Mouse (Mus musculus): Measurements from ENCODE around the gene Fam155a. TPM values are rescaled to one million over a fixed set of nuclear protein-coding genes. Genes with fewer than 3 reads are reported as not detected.

Fam155a gene
- polyA plus RNA-seq, 1 experiment from 2014 or later: 30.3 TPM

DNA sequence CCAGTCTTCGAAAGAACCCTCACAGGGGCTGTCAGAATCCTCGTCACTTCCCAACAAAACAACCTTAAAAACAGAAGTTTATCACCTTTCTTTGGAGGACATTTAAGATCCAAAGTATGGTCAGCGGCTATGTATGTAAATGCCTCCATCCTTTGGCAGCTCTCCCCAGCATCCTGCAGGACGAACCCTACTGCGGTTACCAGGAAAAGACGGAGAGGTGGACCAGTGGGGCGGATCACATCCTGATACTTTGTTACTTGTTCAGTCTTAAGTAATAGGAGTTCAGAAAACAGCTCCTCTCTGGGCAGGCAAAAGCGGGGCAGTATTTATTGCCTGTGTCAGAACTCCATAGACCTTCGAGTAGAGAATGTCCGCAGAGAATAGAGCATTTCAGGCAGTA lies 335.5 kb downstream of the Fam155a start:
- Histone ChIP-seq H3K4me1 (ENCODE audit: control insufficient read depth, insufficient read depth, low read depth, low read length) (no peaks in the 10 kb centered on the region), H3K9me3 (ENCODE audit: control insufficient read depth, low read length) (no peaks in the 10 kb centered on the region), H3K27ac (ENCODE audit: low read depth, low read length) (no peak overlapping the region), H3K27me3 (replicated peaks; ENCODE audit: control insufficient read depth, insufficient read depth, low read length) (no peaks in the 10 kb centered on the region), H3K36me3 (ENCODE audit: control insufficient read depth, insufficient read depth, low read length) (no peaks in the 10 kb centered on the region), H3K9ac (ENCODE audit: low read depth, low read length) (no peak overlapping the region), H3K4me3 (ENCODE audit: low read length) (no peak overlapping the region), H3K4me2 (ENCODE audit: low read length) (no peak overlapping the region)
- WGBS: 48% methylated on average over 10 of the region's 10 CpGs
- ATAC-seq: no peak

- no peak overlapping the region for H3K4me3 ChIP-seq (ENCODE audit: low read length)
- no peaks in the 10 kb centered on the region for H3K4me1 ChIP-seq (ENCODE audit: control insufficient read depth, insufficient read depth, low read depth, low read length)
- H3K4me2 ChIP-seq (ENCODE audit: low read length): no peak overlapping the region
- H3K9ac ChIP-seq (ENCODE audit: low read depth, low read length): no peak overlapping the region
- no peak overlapping the region for H3K27ac ChIP-seq (ENCODE audit: low read depth, low read length)
- no peak for ATAC-seq
- H3K9me3 ChIP-seq (ENCODE audit: control insufficient read depth, low read length): no peaks in the 10 kb centered on the region
- no peaks in the 10 kb centered on the region for H3K36me3 ChIP-seq (ENCODE audit: control insufficient read depth, insufficient read depth, low read length)
- WGBS: 74% methylated on average over 11 of the region's 11 CpGs
- no peaks in the 10 kb centered on the region for H3K27me3 ChIP-seq (replicated peaks; ENCODE audit: control insufficient read depth, insufficient read depth, low read length)
These were observed 338.2 kb downstream of the Fam155a start for GRCm38 (mm10) chr8:9432635-9433372.

GRCm38 (mm10) chr8:9428846-9429245 lies 342.1 kb downstream of the Fam155a start:
- H3K4me1 ChIP-seq (ENCODE audit: control insufficient read depth, insufficient read depth, low read depth, low read length): no peaks in the 10 kb centered on the region
- H3K9me3 ChIP-seq (ENCODE audit: control insufficient read depth, low read length): no peaks in the 10 kb centered on the region
- H3K27me3 ChIP-seq (replicated peaks; ENCODE audit: control insufficient read depth, insufficient read depth, low read length): no peaks in the 10 kb centered on the region
- WGBS: 74% methylated on average over 4 of the region's 4 CpGs
- no peak for ATAC-seq
- H3K27ac ChIP-seq (ENCODE audit: low read depth, low read length): no peak overlapping the region
- no peak overlapping the region for H3K4me3 ChIP-seq (ENCODE audit: low read length)
- no peak overlapping the region for H3K4me2 ChIP-seq (ENCODE audit: low read length)
- H3K36me3 ChIP-seq (ENCODE audit: control insufficient read depth, insufficient read depth, low read length): no peaks in the 10 kb centered on the region
- no peak overlapping the region for H3K9ac ChIP-seq (ENCODE audit: low read depth, low read length)

- Histone ChIP-seq H3K36me3 (ENCODE audit: control insufficient read depth, insufficient read depth, low read length) (no peaks in the 10 kb centered on the region), H3K4me1 (ENCODE audit: control insufficient read depth, insufficient read depth, low read depth, low read length) (no peaks in the 10 kb centered on the region), H3K27ac (ENCODE audit: low read depth, low read length) (no peak overlapping the region), H3K4me3 (ENCODE audit: low read length) (no peak overlapping the region), H3K9me3 (ENCODE audit: control insufficient read depth, low read length) (no peaks in the 10 kb centered on the region), H3K4me2 (ENCODE audit: low read length) (no peak overlapping the region), H3K27me3 (replicated peaks; ENCODE audit: control insufficient read depth, insufficient read depth, low read length) (no peaks in the 10 kb centered on the region), H3K9ac (ENCODE audit: low read depth, low read length) (no peak overlapping the region)
- no peak for ATAC-seq
- 72% methylated on average over 2 of the region's 2 CpGs for WGBS
These were observed 346.9 kb downstream of the Fam155a start for GRCm38 (mm10) chr8:9424069-9424468.

DNA sequence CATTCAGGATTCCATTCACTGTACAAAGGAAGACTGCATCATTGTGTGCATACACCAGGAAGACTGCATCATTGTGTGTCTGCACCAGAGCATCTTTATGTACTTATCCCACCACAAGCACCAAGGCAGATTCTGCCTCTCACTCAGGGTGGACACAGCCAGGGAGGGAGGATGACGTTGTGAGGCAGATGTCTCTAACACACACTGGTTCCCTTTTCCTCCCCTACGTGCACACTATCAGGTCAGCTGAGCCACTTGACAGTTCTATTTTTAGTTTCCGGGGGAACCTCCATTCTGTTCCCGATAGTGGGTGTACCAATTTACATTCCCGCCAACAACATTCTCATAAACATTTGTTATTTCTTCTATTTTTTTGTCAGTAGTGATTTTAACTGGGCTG lies 347.4 kb downstream of the Fam155a start:
- Histone ChIP-seq H3K4me2 (ENCODE audit: low read length) (no peak overlapping the region), H3K27ac (ENCODE audit: low read depth, low read length) (no peak overlapping the region), H3K9me3 (ENCODE audit: control insufficient read depth, low read length) (no peaks in the 10 kb centered on the region), H3K4me3 (ENCODE audit: low read length) (no peak overlapping the region), H3K36me3 (ENCODE audit: control insufficient read depth, insufficient read depth, low read length) (no peaks in the 10 kb centered on the region), H3K27me3 (replicated peaks; ENCODE audit: control insufficient read depth, insufficient read depth, low read length) (no peaks in the 10 kb centered on the region), H3K4me1 (ENCODE audit: control insufficient read depth, insufficient read depth, low read depth, low read length) (no peaks in the 10 kb centered on the region), H3K9ac (ENCODE audit: low read depth, low read length) (no peak overlapping the region)
- WGBS: 53% methylated on average over 5 of the region's 5 CpGs
- ATAC-seq: 0 out of 2 replicates have a peak, but pooled peaks have one; percentile 43

DNA sequence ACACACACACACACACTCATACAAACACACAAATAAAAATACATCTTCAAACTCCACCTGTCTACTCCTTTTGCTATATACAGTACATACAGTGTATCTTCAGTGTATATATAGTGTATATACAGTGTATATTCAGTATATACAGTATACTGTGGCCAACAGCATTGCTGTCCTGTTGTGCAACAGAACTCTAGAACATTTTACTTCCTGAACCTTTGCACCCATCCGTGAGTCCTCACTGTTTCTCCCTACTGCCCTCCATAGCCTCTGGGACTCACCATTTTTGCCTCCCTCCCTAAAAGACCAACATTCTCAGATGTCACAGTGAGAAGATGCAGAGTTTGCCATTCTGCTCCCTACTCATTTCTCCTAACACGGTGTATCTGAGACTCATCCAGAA lies 347.8 kb downstream of the Fam155a start:
- Histone ChIP-seq H3K27me3 (replicated peaks; ENCODE audit: control insufficient read depth, insufficient read depth, low read length) (no peaks in the 10 kb centered on the region), H3K4me3 (ENCODE audit: low read length) (no peak overlapping the region), H3K4me1 (ENCODE audit: control insufficient read depth, insufficient read depth, low read depth, low read length) (no peaks in the 10 kb centered on the region), H3K9me3 (ENCODE audit: control insufficient read depth, low read length) (no peaks in the 10 kb centered on the region), H3K4me2 (ENCODE audit: low read length) (no peak overlapping the region), H3K27ac (ENCODE audit: low read depth, low read length) (no peak overlapping the region), H3K9ac (ENCODE audit: low read depth, low read length) (no peak overlapping the region), H3K36me3 (ENCODE audit: control insufficient read depth, insufficient read depth, low read length) (no peaks in the 10 kb centered on the region)
- peak; percentile 12; the same call in 1 of the 2 replicates for ATAC-seq
- WGBS: 79% methylated on average over 2 of the region's 2 CpGs

DNA sequence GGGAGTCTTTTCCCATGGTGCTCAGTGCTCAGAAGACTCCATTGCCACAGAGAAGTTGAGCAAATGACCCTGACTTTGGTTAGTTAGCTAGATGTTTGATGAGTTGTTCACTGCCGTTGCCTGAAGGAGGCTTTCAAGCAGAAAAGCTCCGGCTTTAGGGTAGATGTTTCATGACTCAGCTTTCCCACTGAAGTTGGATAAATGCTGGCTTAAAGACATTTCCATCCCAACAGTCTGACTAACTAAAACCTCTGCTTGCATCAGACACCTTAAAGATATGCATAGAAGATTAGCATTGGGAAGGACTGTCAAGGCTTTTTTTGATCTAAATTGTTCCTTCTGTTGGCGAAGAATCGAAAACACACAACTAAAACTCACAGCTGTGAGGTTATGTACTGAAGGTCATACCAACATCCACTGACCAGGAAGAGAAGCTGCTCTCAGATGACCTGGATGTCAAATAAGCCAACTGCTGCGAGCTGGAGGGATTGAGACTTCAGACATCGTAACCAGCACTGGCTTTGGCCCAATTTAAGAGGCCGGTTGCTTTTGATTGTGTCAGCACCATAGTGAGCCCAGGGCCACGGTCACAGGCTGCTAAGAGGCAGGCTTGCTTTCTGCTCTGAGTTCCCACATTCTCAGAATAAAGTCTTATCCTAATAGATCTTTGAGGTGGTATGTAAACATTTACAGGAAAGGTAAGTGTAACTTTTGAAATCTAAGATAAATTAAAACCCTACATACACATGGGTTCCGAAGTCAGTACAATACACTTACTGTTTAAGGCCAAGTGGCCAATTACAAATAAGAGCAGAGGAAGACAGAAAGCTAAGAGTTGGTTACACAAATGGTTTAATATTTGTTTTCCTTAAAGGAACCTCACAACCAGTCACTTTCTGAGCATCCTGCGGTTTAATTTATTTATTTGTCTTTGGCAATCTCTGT lies 351.8 kb downstream of the Fam155a start:
- H3K4me1 ChIP-seq (ENCODE audit: control insufficient read depth, insufficient read depth, low read depth, low read length): no peaks in the 10 kb centered on the region
- no peaks in the 10 kb centered on the region for H3K9me3 ChIP-seq (ENCODE audit: control insufficient read depth, low read length)
- H3K4me2 ChIP-seq (ENCODE audit: low read length): no peak overlapping the region
- no peak overlapping the region for H3K9ac ChIP-seq (ENCODE audit: low read depth, low read length)
- no peak overlapping the region for H3K27ac ChIP-seq (ENCODE audit: low read depth, low read length)
- H3K27me3 ChIP-seq (replicated peaks; ENCODE audit: control insufficient read depth, insufficient read depth, low read length): no peaks in the 10 kb centered on the region
- no peak overlapping the region for H3K4me3 ChIP-seq (ENCODE audit: low read length)
- WGBS: 73% methylated on average over 10 of the region's 10 CpGs
- no peaks in the 10 kb centered on the region for H3K36me3 ChIP-seq (ENCODE audit: control insufficient read depth, insufficient read depth, low read length)
- ATAC-seq: no peak

DNA sequence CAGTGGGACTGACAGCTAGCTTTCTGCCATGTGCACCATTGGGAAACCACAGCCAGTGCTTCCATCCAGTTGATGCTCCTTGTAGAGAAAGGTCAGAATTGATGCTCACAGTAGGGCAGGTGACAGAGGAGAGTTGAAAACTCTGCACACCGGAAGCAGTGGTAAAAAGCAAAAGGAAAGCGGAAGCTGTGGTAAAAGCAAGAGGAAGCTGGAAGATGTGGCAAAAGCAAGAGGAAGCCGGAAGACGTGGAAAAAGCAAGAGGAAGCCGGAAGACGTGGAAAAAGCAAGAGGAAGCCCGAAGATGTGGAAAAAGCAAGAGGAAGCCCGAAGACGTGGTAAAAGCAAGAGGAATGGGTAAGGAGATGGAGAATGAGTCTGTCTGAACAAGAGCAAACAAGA lies 354.8 kb downstream of the Fam155a start:
- WGBS: 90% methylated on average over 9 of the region's 9 CpGs
- H3K9ac ChIP-seq (ENCODE audit: low read depth, low read length): no peak overlapping the region

DNA sequence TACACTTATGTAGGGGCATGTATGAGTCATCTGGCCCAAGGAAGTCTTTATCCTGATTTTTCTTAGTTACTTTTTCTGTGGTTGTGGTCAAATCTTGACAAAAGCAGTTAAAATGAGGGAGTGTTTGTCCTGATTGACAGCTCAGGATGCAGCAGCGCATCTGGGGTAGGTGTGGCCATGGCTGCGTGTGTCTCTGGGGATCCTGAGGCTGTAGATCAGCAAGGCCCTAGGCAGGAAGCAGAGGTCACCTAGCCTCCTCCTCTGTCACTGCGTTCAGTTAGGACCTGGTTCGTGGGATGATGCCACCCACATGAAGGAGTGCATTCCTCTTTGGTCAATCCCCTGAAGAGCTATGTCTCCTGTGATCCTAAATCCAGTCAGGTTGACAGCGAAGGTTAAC lies 362.5 kb downstream of the Fam155a start:
- WGBS: 70% methylated on average over 5 of the region's 5 CpGs

More for the DNA sequence above, 354.8 kb downstream of the Fam155a start:
- no peak for ATAC-seq
- no peak overlapping the region for H3K4me2 ChIP-seq (ENCODE audit: low read length)
- no peaks in the 10 kb centered on the region for H3K9me3 ChIP-seq (ENCODE audit: control insufficient read depth, low read length)
- no peak overlapping the region for H3K27ac ChIP-seq (ENCODE audit: low read depth, low read length)
- H3K4me3 ChIP-seq (ENCODE audit: low read length): no peak overlapping the region
- no peaks in the 10 kb centered on the region for H3K4me1 ChIP-seq (ENCODE audit: control insufficient read depth, insufficient read depth, low read depth, low read length)
- no peaks in the 10 kb centered on the region for H3K27me3 ChIP-seq (replicated peaks; ENCODE audit: control insufficient read depth, insufficient read depth, low read length)
- H3K36me3 ChIP-seq (ENCODE audit: control insufficient read depth, insufficient read depth, low read length): no peaks in the 10 kb centered on the region

More for the DNA sequence above, 362.5 kb downstream of the Fam155a start:
- Histone ChIP-seq H3K27me3 (replicated peaks; ENCODE audit: control insufficient read depth, insufficient read depth, low read length) (no peaks in the 10 kb centered on the region), H3K4me2 (ENCODE audit: low read length) (no peak overlapping the region), H3K4me1 (ENCODE audit: control insufficient read depth, insufficient read depth, low read depth, low read length) (no peaks in the 10 kb centered on the region), H3K9me3 (ENCODE audit: control insufficient read depth, low read length) (no peaks in the 10 kb centered on the region), H3K36me3 (ENCODE audit: control insufficient read depth, insufficient read depth, low read length) (no peaks in the 10 kb centered on the region), H3K27ac (ENCODE audit: low read depth, low read length) (no peak overlapping the region), H3K4me3 (ENCODE audit: low read length) (no peak overlapping the region), H3K9ac (ENCODE audit: low read depth, low read length) (no peak overlapping the region)
- no peak for ATAC-seq
